Mouse (Mus musculus): ENCODE results near the gene Ccl11. TPM values are rescaled to one million over a fixed set of nuclear protein-coding genes. Genes with fewer than 3 reads are reported as not detected.

Ccl11 gene
- total RNA-seq, 2 experiments from 2014 or later: 0.83 to 0.95 TPM

Other genes with a start within 250 kb of the Ccl11 start
- gene 5530401A14Rik, start 197.2 kb upstream of the Ccl11 start, total RNA-seq (2021): under 1 TPM; 0.09 to 0.10 TPM
- 10 to 100 TPM; 56.0 to 64.3 TPM for gene Asic2, start 89.4 kb upstream of the Ccl11 start, total RNA-seq (2021)
- gene Ccl2, start 22.3 kb upstream of the Ccl11 start, total RNA-seq (2021): not detected
- not detected for gene Gm17268, start 19.3 kb upstream of the Ccl11 start, total RNA-seq (2021)
- gene Ccl7, start 12.1 kb upstream of the Ccl11 start, total RNA-seq (2021): not detected
- not detected for gene Ccl12, start 44.0 kb downstream of the Ccl11 start, total RNA-seq (2021)
- not detected for gene Ccl8, start 57.4 kb downstream of the Ccl11 start, total RNA-seq (2021)
- not detected for gene Ccl1, start 247.9 kb downstream of the Ccl11 start, total RNA-seq (2021)

Measured in layer of hippocampus, postnatal 14 days (tissue).